Mouse (Mus musculus) olfactory bulb, adult 2 months (tissue): ENCODE measurements around the gene Naa25. TPM values are rescaled to one million over a fixed set of nuclear protein-coding genes. Genes with fewer than 3 reads are reported as not detected.

Source experiments
- H3K27ac ChIP-seq: fragments of 200-500 bp; 2 replicates; pipeline ENCODE4 v1.5.1; 2012; ENCODE audit warnings: low read depth, low read length; ENCODE audit not compliant: insufficient read depth
- H3K4me1 ChIP-seq: fragments of 200-500 bp; 2 replicates; pipeline ENCODE4 v1.6.1; 2012; ENCODE audit warnings: low read length; ENCODE audit not compliant: control insufficient read depth, insufficient read depth
- H3K4me3 ChIP-seq: fragments of 200-500 bp; 2 replicates; pipeline ENCODE4 v1.5.1; 2012; ENCODE audit warnings: mild to moderate bottlenecking, low read depth, low read length, moderate library complexity; ENCODE audit not compliant: insufficient read depth
- CTCF ChIP-seq: fragments of 200-500 bp; IDR thresholded peaks from 2 replicates; pipeline ENCODE4 v1.5.1; 2012; ENCODE audit warnings: low read depth, mild to moderate bottlenecking, low read length, moderate library complexity; ENCODE audit not compliant: insufficient read depth
- POLR2A ChIP-seq: fragments of 200-500 bp; IDR thresholded peaks from 2 replicates; pipeline ENCODE4 v1.6.1; 2012; ENCODE audit warnings: mild to moderate bottlenecking, low read depth, low read length, moderate library complexity; ENCODE audit not compliant: insufficient read depth
- WGBS: fragments of 180-500 bp; shearing (Covaris S2); methylation state at CpG from one replicate; pipeline ENCODE4 v1.1.7; 2018; 5-methylcytosine and 5-hydroxymethylcytosine counted together
- polyA plus RNA-seq: library from polyadenylated mRNA; stranded (reverse); fragments of >200 nt; gene quantifications from 2 replicates; pipeline ENCODE4 v1.2.4, GENCODE M21; 2012; ENCODE audit warnings: low replicate concordance; ENCODE audit not compliant: missing spikeins, insufficient read depth, insufficient read length

The Naa25 gene
- polyA plus RNA-seq, 1 experiment, result not detected

GRCm38 (mm10) chr5:121477680-121478079 lies 79.9 kb downstream of the Naa25 start:
- H3K27ac ChIP-seq, result no peak overlapping the region
- no peak overlapping the region for H3K4me3 ChIP-seq
- TF ChIP-seq POLR2A, result no peak
- no peak for TF ChIP-seq CTCF
- H3K4me1 ChIP-seq, result no peaks in the 10 kb centered on the region
- WGBS, result 27% methylated on average over 3 of the region's 3 CpGs

- no peaks in the 10 kb centered on the region for H3K4me1 ChIP-seq
These were observed 87.1 kb downstream of the Naa25 start for GRCm38 (mm10) chr5:121484801-121485200.

GRCm38 (mm10) chr5:121493305-121493704 lies 95.6 kb downstream of the Naa25 start:
- no peak overlapping the region for H3K4me3 ChIP-seq
- 73% methylated on average over 8 of the region's 8 CpGs for WGBS
- no peaks in the 10 kb centered on the region for H3K4me1 ChIP-seq
- TF ChIP-seq POLR2A (no peak), CTCF (no peak)
- no peak overlapping the region for H3K27ac ChIP-seq

More at GRCm38 (mm10) chr5:121484801-121485200, 87.1 kb downstream of the Naa25 start:
- no peak overlapping the region for H3K4me3 ChIP-seq
- 79% methylated on average over 5 of the region's 5 CpGs for WGBS
- TF ChIP-seq CTCF (no peak), POLR2A (no peak)
- H3K27ac ChIP-seq, result no peak overlapping the region

Other genes with a start within 250 kb of the Naa25 start
- not detected in 2 replicates for gene Ptpn11, start 206.5 kb upstream of the Naa25 start, polyA plus RNA-seq
- not detected in 2 replicates for gene Rpl6, start 193.5 kb upstream of the Naa25 start, polyA plus RNA-seq
- gene Hectd4, start 177.7 kb upstream of the Naa25 start, polyA plus RNA-seq, result 49.0 TPM in 1 of 2 replicates, not detected in the other
- not detected in 2 replicates for gene Trafd1, start 12.3 kb upstream of the Naa25 start, polyA plus RNA-seq
- gene Tmem116, start 54.0 kb downstream of the Naa25 start, polyA plus RNA-seq, result not detected in 2 replicates
- gene Erp29, start 54.6 kb downstream of the Naa25 start, polyA plus RNA-seq, result 277 TPM in 1 of 2 replicates, not detected in the other
- not detected in 2 replicates for gene Adam1b, start 105.5 kb downstream of the Naa25 start, polyA plus RNA-seq
- not detected in 2 replicates for gene Adam1a, start 147.5 kb downstream of the Naa25 start, polyA plus RNA-seq
- gene Gm42878, start 147.5 kb downstream of the Naa25 start, polyA plus RNA-seq, result not detected in 2 replicates
- 681 TPM in 1 of 2 replicates, not detected in the other for gene Mapkapk5, start 148.0 kb downstream of the Naa25 start, polyA plus RNA-seq
- not detected in 2 replicates for gene Aldh2, start 195.9 kb downstream of the Naa25 start, polyA plus RNA-seq
- gene Acad12, start 221.0 kb downstream of the Naa25 start, polyA plus RNA-seq, result not detected in 2 replicates